Mouse (Mus musculus) cortical plate, adult 2 months (tissue): Measurements from ENCODE around the gene Pkhd1. TPM values are rescaled to one million over a fixed set of nuclear protein-coding genes. Genes with fewer than 3 reads are reported as not detected.

Experiments used
- H3K27ac ChIP-seq: fragments of 200-500 bp; 2 replicates; pipeline ENCODE4 v1.5.1; 2012; ENCODE audit warnings: low read length, control low read depth, inconsistent platforms; ENCODE audit not compliant: insufficient read depth
- H3K4me1 ChIP-seq: fragments of 200-500 bp; 2 replicates; pipeline ENCODE4 v1.6.1; 2011; ENCODE audit warnings: low read length; ENCODE audit not compliant: control insufficient read depth, insufficient read depth
- H3K4me3 ChIP-seq: fragments of 200-500 bp; 2 replicates; pipeline ENCODE4 v1.5.1; 2011; ENCODE audit warnings: mild to moderate bottlenecking, low read length, control low read depth; ENCODE audit not compliant: insufficient read depth
- CTCF ChIP-seq: fragments of 200-500 bp; IDR thresholded peaks from 2 replicates; pipeline ENCODE4 v1.5.1; 2011; ENCODE audit warnings: mild to moderate bottlenecking, control low read depth, low read length; ENCODE audit not compliant: insufficient read depth; ENCODE audit errors: extremely low read depth
- POLR2A ChIP-seq: fragments of 200-500 bp; IDR thresholded peaks from 2 replicates; pipeline ENCODE4 v1.6.1; 2011; ENCODE audit warnings: mild to moderate bottlenecking, low read length, control low read depth; ENCODE audit not compliant: insufficient read depth; ENCODE audit errors: extremely low read depth
- polyA plus RNA-seq: library from polyadenylated mRNA; depleted of rRNA; stranded (reverse); fragments of >200 nt; gene quantifications from 2 replicates; pipeline ENCODE4 v1.2.3, GENCODE M21; 2012; rRNA removed

Gene Pkhd1
- 0.02 and 0.04 TPM in 2 replicates for polyA plus RNA-seq

DNA sequence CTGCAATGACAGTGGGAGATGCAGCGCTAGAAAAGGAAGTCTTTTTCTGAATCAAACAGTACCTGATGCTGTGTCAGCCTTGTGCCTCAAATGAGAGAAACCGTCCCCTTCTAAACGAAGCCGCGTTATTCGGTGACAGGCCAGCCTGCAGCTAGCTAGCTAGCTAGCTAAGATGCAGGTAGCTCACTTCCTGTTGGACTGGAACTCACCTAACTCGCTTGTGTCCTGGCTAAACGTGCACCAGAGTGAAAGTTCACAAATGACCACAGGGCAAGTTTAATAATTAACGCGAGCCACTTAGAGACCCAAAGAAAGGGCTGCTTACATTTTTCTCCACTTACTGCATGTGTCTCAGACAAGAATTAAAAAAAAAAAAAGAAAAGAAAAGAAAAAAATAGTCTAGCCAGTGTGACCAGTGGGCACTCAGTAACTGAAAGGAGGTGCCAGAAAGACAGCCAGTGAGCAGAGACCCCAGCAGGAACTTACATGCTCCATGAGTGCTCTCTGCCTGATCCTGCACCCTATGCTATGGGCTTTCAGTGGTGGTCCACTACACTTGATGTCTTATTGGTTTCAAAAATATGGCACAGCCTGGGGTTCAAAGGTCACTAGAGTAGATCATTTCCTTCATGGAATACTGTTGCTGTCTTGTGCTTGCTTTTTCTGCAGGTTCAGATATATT, at the start of gene Pkhd1:
Pkhd1 (minus strand) TSS at position 216 of the 682 bp plus-strand sequence.
- TF ChIP-seq POLR2A (no peak), CTCF (no peak)
- no peak within 1 kb of the TSS for H3K4me3 ChIP-seq
- no peaks in the 10 kb centered on the region for H3K4me1 ChIP-seq
- no peak within 1 kb of the TSS for H3K27ac ChIP-seq

DNA sequence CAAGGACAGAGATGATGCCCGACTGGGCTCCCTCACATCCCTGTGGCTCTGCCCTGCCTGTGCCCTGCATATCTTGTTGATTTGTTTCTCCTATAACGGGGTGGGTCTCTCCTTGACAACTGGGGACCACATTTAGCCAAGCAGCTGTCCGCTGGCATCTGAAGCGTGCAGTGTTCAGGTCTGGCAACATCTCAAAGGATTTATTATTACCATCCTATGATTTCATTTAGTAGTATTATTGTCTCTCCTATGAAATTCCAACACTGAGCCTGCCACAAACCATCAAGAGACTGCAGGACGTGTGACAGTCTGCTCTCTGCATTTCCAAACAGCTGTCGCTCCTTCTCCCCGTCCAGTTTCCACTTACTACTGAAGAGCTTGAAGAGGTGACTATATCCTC, 49.7 kb upstream of the Pkhd1 start:
- Histone ChIP-seq H3K4me1 (no peaks in the 10 kb centered on the region), H3K4me3 (no peak overlapping the region), H3K27ac (no peak overlapping the region)
- no peak for TF ChIP-seq CTCF
- no peak for TF ChIP-seq POLR2A

DNA sequence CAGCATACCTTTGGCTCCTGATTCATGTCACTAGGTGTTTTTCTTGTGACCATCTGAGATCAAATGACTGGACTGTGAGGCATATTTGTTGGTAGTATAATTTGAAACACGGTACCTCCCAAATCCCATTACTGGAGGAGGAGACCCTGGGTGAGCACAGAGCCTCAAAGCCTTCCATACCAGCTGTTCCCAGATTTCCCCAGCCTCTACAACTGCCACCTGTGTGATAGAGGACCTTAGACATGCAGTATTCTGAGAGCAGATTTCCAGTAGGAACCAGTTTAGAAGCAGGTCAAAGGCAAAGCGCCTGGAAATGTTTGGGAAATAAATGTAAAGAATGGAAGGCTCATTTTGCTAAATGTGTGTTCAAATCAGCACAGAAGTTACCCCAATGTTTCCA, 48.4 kb upstream of the Pkhd1 start:
- Histone ChIP-seq H3K4me1 (no peaks in the 10 kb centered on the region), H3K27ac (no peak overlapping the region), H3K4me3 (no peak overlapping the region)
- TF ChIP-seq CTCF, result no peak
- no peak for TF ChIP-seq POLR2A

DNA sequence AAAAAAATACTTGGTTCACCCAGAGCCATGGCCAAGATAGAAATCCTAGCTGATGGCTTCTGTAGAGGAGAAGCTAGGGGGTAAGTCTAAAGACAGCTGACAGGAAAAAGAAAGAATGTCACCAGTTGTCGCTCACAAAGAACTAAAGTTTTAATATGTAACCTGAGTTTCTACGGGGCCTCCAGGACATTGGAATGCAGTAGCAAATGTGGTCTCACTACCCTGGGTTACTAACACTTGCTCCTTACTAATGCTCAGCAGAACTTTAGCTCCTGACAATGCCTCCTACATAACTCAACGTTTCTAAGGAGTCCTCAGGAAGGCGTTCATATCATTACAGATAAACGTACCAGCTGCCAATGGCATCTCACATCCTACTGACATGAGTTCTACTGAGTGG, 37.2 kb upstream of the Pkhd1 start:
- Histone ChIP-seq H3K4me3 (no peak overlapping the region), H3K4me1 (no peaks in the 10 kb centered on the region), H3K27ac (no peak overlapping the region)
- TF ChIP-seq CTCF (no peak), POLR2A (no peak)

DNA sequence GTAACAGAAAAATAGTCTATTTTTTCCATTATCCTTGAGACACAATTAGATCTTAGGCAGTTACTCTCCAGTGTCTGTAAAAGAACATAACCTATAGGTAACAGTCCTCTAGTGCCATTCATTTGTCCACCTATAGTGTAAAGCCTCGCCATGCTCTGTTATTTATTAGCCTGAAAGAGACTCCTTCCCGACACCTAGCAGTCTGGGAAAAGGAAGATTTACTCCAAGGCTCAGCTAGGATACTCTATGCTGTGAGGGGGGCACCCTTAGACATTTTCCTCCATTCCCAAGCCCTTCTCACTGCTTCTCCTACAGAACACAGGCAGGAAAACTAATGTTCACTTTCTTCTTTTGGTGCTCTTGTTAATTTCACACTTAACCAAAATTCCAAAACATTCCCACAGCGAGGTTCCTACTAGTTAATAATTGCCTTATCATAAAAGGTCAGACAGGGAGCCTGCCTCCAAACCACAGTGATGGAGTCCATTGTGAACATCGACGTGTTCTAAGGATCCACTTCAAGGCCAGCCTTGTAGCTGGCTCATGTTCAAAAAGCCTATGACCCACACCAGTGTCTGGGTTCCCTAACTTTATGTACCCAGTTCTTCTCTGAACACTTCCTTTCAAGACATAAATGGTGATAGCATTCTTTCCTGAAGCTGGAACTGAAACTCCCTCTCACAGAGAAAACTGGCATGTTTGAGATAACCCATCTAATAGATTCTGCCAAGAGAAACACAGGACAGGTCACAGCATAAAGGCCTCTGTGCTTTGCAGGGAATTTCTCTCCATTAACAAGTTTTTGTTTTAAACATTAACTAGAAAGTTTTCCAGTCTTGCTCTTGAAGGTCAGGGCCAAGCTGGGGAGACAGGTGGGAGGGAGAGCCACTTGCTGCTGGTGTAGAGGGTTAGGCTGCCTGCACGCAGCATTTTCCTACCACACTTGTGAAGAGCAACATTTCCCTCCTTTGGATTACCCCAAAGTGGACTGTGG, 35.9 kb upstream of the Pkhd1 start:
- TF ChIP-seq POLR2A (no peak), CTCF (no peak)
- H3K27ac ChIP-seq, result no peak overlapping the region

DNA sequence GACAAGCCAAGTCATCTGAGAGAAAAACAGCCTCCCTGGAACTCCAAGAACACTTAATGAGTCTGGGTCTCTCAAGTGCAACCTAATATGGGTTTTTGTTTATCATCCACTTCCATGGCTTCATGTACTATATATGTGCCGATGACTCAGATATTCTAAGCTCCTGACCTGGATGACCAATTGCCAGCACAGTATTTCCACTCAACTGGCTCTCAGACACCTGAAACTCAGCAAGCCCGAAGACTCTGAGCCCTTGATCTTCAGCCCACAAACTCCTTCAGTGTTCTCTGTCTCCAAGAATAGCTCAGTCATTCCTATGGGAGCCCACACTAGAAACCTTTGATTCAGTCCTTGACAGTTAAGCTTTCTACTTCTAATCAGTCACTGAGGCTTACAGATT, 17.0 kb upstream of the Pkhd1 start:
- Histone ChIP-seq H3K4me3 (no peak overlapping the region), H3K4me1 (no peaks in the 10 kb centered on the region), H3K27ac (no peak overlapping the region)
- no peak for TF ChIP-seq CTCF
- no peak for TF ChIP-seq POLR2A

More for the DNA sequence above, 35.9 kb upstream of the Pkhd1 start:
- H3K4me1 ChIP-seq, result no peaks in the 10 kb centered on the region
- no peak overlapping the region for H3K4me3 ChIP-seq

DNA sequence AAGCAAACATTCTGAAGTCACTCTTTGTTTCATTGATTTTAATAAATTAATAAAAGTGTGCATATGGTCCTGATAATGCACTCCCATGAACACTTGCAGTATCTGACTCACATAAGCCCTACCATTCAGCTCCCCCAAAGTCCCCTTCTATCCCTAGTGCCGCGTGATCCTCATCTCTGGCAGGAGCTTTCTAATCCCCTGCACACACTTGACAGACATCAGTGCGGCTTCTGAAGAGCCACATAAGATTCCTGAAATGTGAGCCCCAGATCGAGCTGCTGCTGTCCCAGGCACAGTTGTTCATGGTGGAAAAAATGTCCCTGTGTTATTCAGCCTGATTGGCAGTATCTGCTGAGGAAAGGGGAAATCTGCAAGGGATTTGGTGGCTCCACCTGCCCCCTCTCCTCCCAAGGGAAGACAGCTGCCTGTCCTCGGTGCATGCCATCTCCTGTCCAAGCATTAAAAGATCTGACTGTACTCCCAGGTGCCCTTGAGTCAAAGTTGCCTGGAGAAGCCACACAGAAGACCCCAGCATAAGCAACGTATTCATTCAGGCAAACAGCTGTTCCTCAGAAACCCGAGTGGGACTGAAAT, 15.5 kb upstream of the Pkhd1 start:
- no peak for TF ChIP-seq POLR2A
- no peak for TF ChIP-seq CTCF
- H3K4me3 ChIP-seq, result no peak overlapping the region

DNA sequence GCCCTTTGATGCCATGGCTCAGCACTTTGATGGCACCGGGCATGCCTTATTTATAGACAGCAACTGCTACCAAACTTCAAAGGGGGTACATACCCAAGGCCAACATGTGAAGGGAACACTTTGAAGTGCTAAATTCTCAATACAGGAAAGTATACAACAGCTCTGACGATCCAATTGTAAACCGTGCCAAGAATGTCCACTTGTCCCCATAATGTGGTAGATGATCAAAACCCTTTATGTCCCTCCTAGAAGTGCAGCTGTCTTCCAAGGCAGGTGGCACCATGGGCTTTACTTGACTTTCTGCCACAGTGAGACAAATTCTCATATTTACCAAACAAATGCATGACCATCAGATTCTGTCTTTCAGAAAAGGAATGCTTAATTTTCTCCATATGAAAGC, 6.7 kb upstream of the Pkhd1 start:
- no peak overlapping the region for H3K27ac ChIP-seq
- H3K4me3 ChIP-seq, result no peak overlapping the region
- H3K4me1 ChIP-seq, result no peaks in the 10 kb centered on the region
- TF ChIP-seq CTCF, result no peak
- no peak for TF ChIP-seq POLR2A

More for the DNA sequence above, 15.5 kb upstream of the Pkhd1 start:
- Histone ChIP-seq H3K4me1 (no peaks in the 10 kb centered on the region), H3K27ac (no peak overlapping the region)

DNA sequence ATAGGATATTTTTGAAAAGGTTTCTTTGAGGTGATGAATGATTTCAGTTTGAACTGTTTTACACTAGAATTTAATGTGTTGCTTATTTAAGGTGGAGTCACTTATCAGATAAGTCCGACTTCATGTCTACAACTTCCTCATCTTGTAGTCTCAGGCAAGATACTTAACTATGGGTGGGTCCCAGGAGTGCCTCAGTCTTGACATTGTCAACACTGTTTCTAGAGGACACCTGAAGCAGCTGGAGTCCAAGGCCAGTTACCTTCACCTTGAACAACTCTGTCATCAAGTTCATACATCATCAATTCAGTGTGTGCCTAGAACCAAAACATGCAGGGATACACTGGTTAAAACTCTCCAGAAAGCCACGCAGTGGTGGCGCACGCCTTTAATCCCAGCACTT, 5.5 kb upstream of the Pkhd1 start:
- no peaks in the 10 kb centered on the region for H3K4me1 ChIP-seq
- TF ChIP-seq CTCF, result no peak
- TF ChIP-seq POLR2A, result no peak
- no peak overlapping the region for H3K27ac ChIP-seq
- H3K4me3 ChIP-seq, result no peak overlapping the region
